Mouse (Mus musculus): ENCODE measurements around the gene Rbm45. TPM values are rescaled to one million over a fixed set of nuclear protein-coding genes. Genes with fewer than 3 reads are reported as not detected.

Rbm45 gene
- 34.8 to 38.7 TPM (median 36.8 TPM) in 4 replicates for total RNA-seq (2023; ENCODE audit: inconsistent age)

GRCm38 (mm10) chr2:76369821-76370655 is at the start of gene Rbm45:
Rbm45 (plus strand) TSS chr2:76369984.

GRCm38 (mm10) chr2:76338215-76339156 is 31.3 kb upstream of the Rbm45 start, which contains the start of gene Pde11a:
Pde11a (minus strand) TSS chr2:76338774.

DNA sequence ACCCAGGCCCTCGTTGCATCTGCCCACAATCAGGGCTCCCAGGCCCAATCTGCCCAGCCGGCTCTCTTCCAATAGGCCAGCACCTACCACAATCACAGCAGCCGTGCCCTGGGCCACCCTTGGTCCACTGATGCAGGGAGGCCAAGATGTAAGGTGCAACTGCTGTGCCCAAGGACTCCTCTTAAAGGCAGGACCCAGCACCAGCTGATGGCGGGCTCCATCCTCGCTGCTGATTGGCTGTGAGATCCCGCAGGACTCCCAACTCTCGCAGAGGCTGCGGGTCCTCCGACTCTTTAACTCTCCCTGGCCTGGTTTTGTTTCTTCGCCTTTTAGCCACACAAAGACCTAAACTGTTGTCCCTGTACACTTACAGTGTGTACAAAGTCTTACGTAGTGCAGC is 9.6 kb upstream of the Rbm45 start, which contains the start of gene Cyct:
Cyct (minus strand) TSS at position 225 of the 400 bp plus-strand sequence.

GRCm38 (mm10) chr2:76406151-76406936 is 36.6 kb downstream of the Rbm45 start, which contains the start of gene Osbpl6:
Osbpl6 (plus strand) TSS chr2:76406508.

Other genes with a start within 250 kb of the Rbm45 start
- gene Pde11a, start 31.2 kb upstream of the Rbm45 start, total RNA-seq (2023; ENCODE audit: inconsistent age) = 0.26 TPM in 1 of 4 replicates, not detected in the others
- gene Cyct, start 9.5 kb upstream of the Rbm45 start, total RNA-seq (2023; ENCODE audit: inconsistent age) = not detected in 4 replicates
- 0.18 to 1.2 TPM (median 0.33 TPM) in 3 of 4 replicates, not detected in the other for gene Osbpl6, start 36.5 kb downstream of the Rbm45 start, total RNA-seq (2023; ENCODE audit: inconsistent age)

Data from B cell, adult (primary cell).